ENCODE assay signal across 1 mouse cellular context in genomic region chr10:81432868-81433262, GRCm38 (mm10).
TF ChIP-seq lines count a peak whose summit lies in the region.

No protein-coding gene starts in this region.

TF ChIP-seq in myocyte, 11 proteins besides CTCF, POLR2A, EP300 and RAD21 (continued from another document):
- TF ChIP-seq CEBPB (IDR thresholded peaks at IDR 0.05; ENCODE audit: insufficient read depth, poor library complexity, severe bottlenecking) (no peak), TCF12 (IDR thresholded peaks at IDR 0.05; ENCODE audit: insufficient read depth, poor library complexity, severe bottlenecking) (no peak), SRF (IDR thresholded peaks at IDR 0.05; ENCODE audit: control insufficient read depth, insufficient read length, low read depth) (no peak), POLR2AphosphoS2 (IDR thresholded peaks at IDR 0.05; ENCODE audit: insufficient read length, low read depth) (no peak), REST (IDR thresholded peaks at IDR 0.05; ENCODE audit: insufficient read depth, insufficient read length) (no peak), MYOG (IDR thresholded peaks at IDR 0.05; ENCODE audit: control insufficient read depth in 1 of 3, insufficient read depth in 1 of 3, insufficient read length in 2 of 3, low read depth in 2 of 3) (peak in 1 of 3 experiments; percentile 52), TCF3 (IDR thresholded peaks at IDR 0.05; ENCODE audit: insufficient read length, low read depth) (no peak)
TF ChIP-seq in myocyte: peak in this region for 3.
